In the genomic region with DNA sequence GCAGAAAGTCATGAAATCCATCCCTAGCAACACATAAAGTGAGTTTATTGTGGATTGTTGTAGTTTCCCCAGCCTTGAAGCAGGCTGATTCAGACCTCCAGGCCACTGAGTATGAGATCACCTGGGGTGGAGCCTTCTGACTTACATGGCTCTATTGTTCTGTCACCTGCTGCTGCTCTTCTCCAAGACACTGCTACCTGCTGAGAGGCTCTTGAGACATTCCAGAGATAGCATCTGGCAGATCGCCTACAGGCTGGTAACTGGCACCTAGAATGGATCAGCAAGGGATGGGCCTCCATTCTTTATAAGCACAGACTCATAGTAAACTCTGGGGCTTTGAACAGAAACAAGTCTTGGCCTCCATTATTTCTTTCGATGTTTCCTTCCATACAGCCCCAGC, we compare ENCODE assay signal across 18 mouse cellular contexts.
"Had no signal": no experiment of that assay in that cellular context is flagged by ENCODE, and none has a peak within 500 bp of the region (broad histone marks: within the 10 kb centered on the region; RNA-seq: fewer than 3 reads in every experiment).

No protein-coding gene starts in this region.

- H3K4me3 ChIP-seq: liver, embryonic 15.5 days; lung, embryonic 15.5 days; megakaryocyte, embryonic 14.5 days; midbrain, embryonic 13.5 days; midbrain, embryonic 15.5 days; neural tube, embryonic 12.5 days had no signal

- H3K4me2 ChIP-seq: liver, embryonic 15.5 days; lung, embryonic 15.5 days; midbrain, embryonic 11.5 days; midbrain, embryonic 13.5 days; midbrain, embryonic 15.5 days; neural tube, embryonic 12.5 days had no signal

- H3K9ac ChIP-seq: liver, embryonic 15.5 days; liver, postnatal 0 days; lung, embryonic 15.5 days; midbrain, embryonic 13.5 days; midbrain, embryonic 15.5 days; neural tube, embryonic 12.5 days had no signal

- DNase-seq: liver, postnatal 0 days; lung, adult 2 months; lung, postnatal 14 days; lung, postnatal 36 days; right cerebral cortex, postnatal 14 days; spleen, adult 18-20 months; thymus, adult 18-20 months; thymus, postnatal 25 days; thymus, postnatal 4 days had no signal

- H3K9me3 ChIP-seq: liver, embryonic 15.5 days; lung, embryonic 15.5 days; megakaryocyte, embryonic 14.5 days; midbrain, embryonic 13.5 days; midbrain, embryonic 15.5 days; neural tube, embryonic 12.5 days had no signal

- H3K4me1 ChIP-seq: liver, embryonic 15.5 days; lung, embryonic 15.5 days; megakaryocyte, embryonic 14.5 days; midbrain, embryonic 13.5 days; midbrain, embryonic 15.5 days; neural tube, embryonic 12.5 days had no signal

- H3K36me3 ChIP-seq: liver, embryonic 15.5 days; lung, embryonic 15.5 days; midbrain, embryonic 13.5 days; midbrain, embryonic 15.5 days; neural tube, embryonic 12.5 days had no signal

- ATAC-seq: liver, postnatal 0 days; lung, postnatal 0 days; midbrain, embryonic 13.5 days; midbrain, embryonic 15.5 days had no signal

- H3K27ac ChIP-seq: liver, embryonic 15.5 days; lung, embryonic 15.5 days; macrophage; midbrain, embryonic 13.5 days; midbrain, embryonic 15.5 days; neural tube, embryonic 12.5 days had no signal

- H3K27me3 ChIP-seq: liver, embryonic 15.5 days; lung, embryonic 15.5 days; megakaryocyte, embryonic 14.5 days; midbrain, embryonic 13.5 days; midbrain, embryonic 15.5 days; neural tube, embryonic 12.5 days had no signal
